Mouse (Mus musculus) embryonic fibroblast, embryonic 13.5 days (primary cell): Measurements from ENCODE around the gene Lsamp.

Experiments used
- CTCF ChIP-seq: IDR thresholded peaks from 2 replicates; pipeline ENCODE4 v1.5.1; 2011; ENCODE audit warnings: mild to moderate bottlenecking, control low read depth, low read length, moderate library complexity, borderline replicate concordance; ENCODE audit not compliant: insufficient read depth
- POLR2A ChIP-seq: IDR thresholded peaks from 2 replicates; pipeline ENCODE4 v1.6.1; 2011; ENCODE audit warnings: low read depth, mild to moderate bottlenecking, control low read depth, low read length, moderate library complexity

GRCm38 (mm10) chr16:40059968-40060367 is 75.8 kb downstream of the Lsamp start:
- TF ChIP-seq CTCF (no peak), POLR2A (no peak)
